Mouse (Mus musculus) R1 (cell line): ENCODE results near the gene Fgl2.

Experiments
- DNase-seq: peaks from one replicate; pipeline ENCODE4 v3.0.0-alpha.2; 2018; ENCODE audit warnings: low read depth, low spot score

The Fgl2 gene

GRCm38 (mm10) chr5:21384252-21384960 lies 12.0 kb downstream of the Fgl2 start:
- no peak for DNase-seq

- DNase-seq, result no peak
Measured at GRCm38 (mm10) chr5:21384976-21385375, 12.5 kb downstream of the Fgl2 start.

GRCm38 (mm10) chr5:21386432-21386831 lies 14.0 kb downstream of the Fgl2 start:
- DNase-seq, result no peak

- DNase-seq, result no peak
Measured at GRCm38 (mm10) chr5:21387340-21387739, 14.9 kb downstream of the Fgl2 start.

GRCm38 (mm10) chr5:21388855-21389254 lies 16.4 kb downstream of the Fgl2 start:
- no peak for DNase-seq

GRCm38 (mm10) chr5:21391616-21392384 lies 19.4 kb downstream of the Fgl2 start:
- DNase-seq, result no peak

GRCm38 (mm10) chr5:21394562-21394961 lies 22.1 kb downstream of the Fgl2 start:
- DNase-seq, result no peak

- no peak for DNase-seq
Measured at GRCm38 (mm10) chr5:21395205-21395840, 22.9 kb downstream of the Fgl2 start.

- no peak for DNase-seq
Measured at GRCm38 (mm10) chr5:21411261-21411666, 38.8 kb downstream of the Fgl2 start.

GRCm38 (mm10) chr5:21412056-21412455 lies 39.6 kb downstream of the Fgl2 start:
- DNase-seq, result no peak

GRCm38 (mm10) chr5:21413322-21413721 lies 40.9 kb downstream of the Fgl2 start:
- DNase-seq, result no peak

- peak; percentile 77 for DNase-seq
Measured at GRCm38 (mm10) chr5:21414116-21414820, 41.8 kb downstream of the Fgl2 start.

GRCm38 (mm10) chr5:21418613-21419012 lies 46.2 kb downstream of the Fgl2 start:
- no peak for DNase-seq

- DNase-seq, result peak; percentile 29
Measured at GRCm38 (mm10) chr5:21420609-21421008, 48.2 kb downstream of the Fgl2 start.

GRCm38 (mm10) chr5:21424614-21425602 lies 52.5 kb downstream of the Fgl2 start, which contains the start of the genes Ccdc146 and Fam185a:
Gene Ccdc146, minus strand, starts transcription at chr5:21424677.
Gene Fam185a, plus strand, starts transcription at chr5:21424958.
- DNase-seq, result peak; percentile 100

GRCm38 (mm10) chr5:21426666-21427065 lies 54.2 kb downstream of the Fgl2 start:
- no peak for DNase-seq
